Mouse (Mus musculus) forebrain, embryonic 14.5 days (tissue): ENCODE results near the gene Col1a1. TPM values are rescaled to one million over a fixed set of nuclear protein-coding genes. Genes with fewer than 3 reads are reported as not detected.
A peak's percentile ranks its signal among the peaks of the same experiment; 100 is the strongest.

Source experiments
- ATAC-seq: fragments of 200-750 bp; cut with Nextera tagmentation; 2 replicates; pipeline ENCODE4 v1.8.0; 2017; ENCODE audit warnings: mild to moderate bottlenecking, moderate library complexity
- DNase-seq: peaks from one replicate; pipeline ENCODE4 v3.0.0-alpha.2; 2015; ENCODE audit warnings: low spot score
- H3K27ac ChIP-seq: fragments of 300-500 bp; sonication (generic); 2 replicates; pipeline ENCODE4 v1.5.1; 2014; ENCODE audit warnings: low read depth, mild to moderate bottlenecking, control low read depth, low read length, moderate library complexity
- H3K27me3 ChIP-seq: fragments of 300-500 bp; sonication (generic); replicated peaks from 2 replicates; pipeline ENCODE4 v1.6.1; 2014; ENCODE audit warnings: low read length, control low read depth, mixed read lengths; ENCODE audit not compliant: control insufficient read depth, insufficient read depth
- H3K36me3 ChIP-seq: fragments of 300-500 bp; sonication (generic); 2 replicates; pipeline ENCODE4 v1.6.1; 2014; ENCODE audit warnings: low read length, control low read depth; ENCODE audit not compliant: control insufficient read depth, insufficient read depth
- H3K4me1 ChIP-seq: fragments of 300-500 bp; sonication (generic); 2 replicates; pipeline ENCODE4 v1.6.1; 2014; ENCODE audit warnings: antibody characterized with exemption, low read length, control low read depth; ENCODE audit not compliant: control insufficient read depth, insufficient read depth
- H3K4me2 ChIP-seq: fragments of 300-500 bp; sonication (generic); 2 replicates; pipeline ENCODE4 v1.6.1; 2014; ENCODE audit warnings: mild to moderate bottlenecking, control low read depth, low read length
- H3K4me3 ChIP-seq: fragments of 300-500 bp; sonication (generic); 2 replicates; pipeline ENCODE4 v1.5.1; 2014; ENCODE audit warnings: low read depth, low read length, control low read depth
- H3K9ac ChIP-seq: fragments of 300-500 bp; sonication (generic); 2 replicates; pipeline ENCODE4 v1.6.1; 2014; ENCODE audit warnings: mild to moderate bottlenecking, low read length, control low read depth, moderate library complexity
- H3K9me3 ChIP-seq: fragments of 300-500 bp; sonication (generic); replicated peaks from 2 replicates; pipeline ENCODE4 v1.6.1; 2016; ENCODE audit warnings: low read length, control low read depth, mixed read lengths; ENCODE audit not compliant: control insufficient read depth
- WGBS: fragments of 180-500 bp; shearing (Covaris S2); extraction: QIAGEN DNeasy Blood & Tissue Kit; methylation state at CpG from one replicate; pipeline ENCODE4 v1.1.7; 2014; 5-methylcytosine and 5-hydroxymethylcytosine counted together
- polyA plus RNA-seq: library from polyadenylated mRNA; unstranded; fragments of >200 nt; fragmentation: Nextera tagmentation; extraction: Ambion mirVana; gene quantifications from 2 replicates; pipeline ENCODE4 v1.2.1, GENCODE M21; 2014

Col1a1 gene
- polyA plus RNA-seq, 1 experiment from 2014 or later, result 20.6 TPM

GRCm38 (mm10) chr11:94987341-94987740, 51.3 kb downstream of the Col1a1 start:
- no peak for DNase-seq
- Histone ChIP-seq H3K36me3 (no peaks in the 10 kb centered on the region), H3K4me3 (no peak overlapping the region), H3K9ac (no peak overlapping the region; the same call in 1 of the 2 replicates), H3K9me3 (no peaks in the 10 kb centered on the region), H3K27me3 (no peaks in the 10 kb centered on the region), H3K4me2 (no peak overlapping the region), H3K27ac (no peak overlapping the region), H3K4me1 (peaks cover 14% of the 10 kb centered on the region)
- WGBS, result 57% methylated on average over 6 of the region's 6 CpGs
- no peak for ATAC-seq

GRCm38 (mm10) chr11:94987851-94988250, 51.8 kb downstream of the Col1a1 start:
- no peak overlapping the region for H3K9ac ChIP-seq
- no peak overlapping the region for H3K27ac ChIP-seq
- H3K4me1 ChIP-seq, result peaks cover 14% of the 10 kb centered on the region
- no peak overlapping the region for H3K4me3 ChIP-seq
- ATAC-seq (no peak), DNase-seq (no peak)
- WGBS, result 86% methylated on average over 8 of the region's 8 CpGs
- H3K4me2 ChIP-seq, result no peak overlapping the region
- H3K9me3 ChIP-seq, result no peaks in the 10 kb centered on the region
- no peaks in the 10 kb centered on the region for H3K36me3 ChIP-seq
- no peaks in the 10 kb centered on the region for H3K27me3 ChIP-seq

- H3K36me3 ChIP-seq, result no peaks in the 10 kb centered on the region
- H3K27me3 ChIP-seq, result no peaks in the 10 kb centered on the region
- peak overlapping the region; percentile 67 for H3K9ac ChIP-seq
- DNase-seq (no peak), ATAC-seq (no peak)
- H3K4me2 ChIP-seq, result peak overlapping the region; percentile 99
- no peaks in the 10 kb centered on the region for H3K9me3 ChIP-seq
- H3K4me1 ChIP-seq, result peaks cover 26% of the 10 kb centered on the region
- peak overlapping the region; percentile 86 for H3K4me3 ChIP-seq
- peak overlapping the region; percentile 94 for H3K27ac ChIP-seq
- 18% methylated on average over 10 of the region's 10 CpGs for WGBS
Observed at GRCm38 (mm10) chr11:94988780-94989561, 52.9 kb downstream of the Col1a1 start.

GRCm38 (mm10) chr11:94989562-94990017, 53.6 kb downstream of the Col1a1 start:
- Histone ChIP-seq H3K9me3 (no peaks in the 10 kb centered on the region), H3K9ac (peak overlapping the region; percentile 67), H3K4me2 (peak overlapping the region; percentile 99), H3K4me1 (peaks cover 32% of the 10 kb centered on the region), H3K27me3 (no peaks in the 10 kb centered on the region), H3K27ac (peak overlapping the region; percentile 94), H3K36me3 (no peaks in the 10 kb centered on the region), H3K4me3 (peak overlapping the region; percentile 86)
- 0% methylated on average over 12 of the region's 12 CpGs for WGBS
- ATAC-seq (peak; percentile 70), DNase-seq (peak; percentile 96)

- ATAC-seq, result 0 out of 2 replicates have a peak, but pooled peaks have one; percentile 0
- DNase-seq, result no peak
Observed at GRCm38 (mm10) chr11:94990102-94990748, 54.2 kb downstream of the Col1a1 start.

GRCm38 (mm10) chr11:94990749-94991577, 54.9 kb downstream of the Col1a1 start, which contains the start of gene Ppp1r9b:
TSS of gene Ppp1r9b (plus strand) at chr11:94991035.
- peak within 1 kb of the TSS; percentile 94 for H3K27ac ChIP-seq
- WGBS, result under 1% methylated on average over 66 of the region's 69 CpGs
- H3K4me1 ChIP-seq, result peaks cover 45% of the 10 kb centered on the region
- H3K9ac ChIP-seq, result peak within 1 kb of the TSS; percentile 94
- ATAC-seq (peak; percentile 88), DNase-seq (peak; percentile 93)
- no peaks in the 10 kb centered on the region for H3K9me3 ChIP-seq
- no peaks in the 10 kb centered on the region for H3K27me3 ChIP-seq
- H3K4me3 ChIP-seq, result peak within 1 kb of the TSS; percentile 86
- H3K4me2 ChIP-seq, result peak within 1 kb of the TSS; percentile 99
- 0 out of 2 replicates have a peak, but pooled peaks cover 13% of the 10 kb centered on the region for H3K36me3 ChIP-seq

More at GRCm38 (mm10) chr11:94990102-94990748, 54.2 kb downstream of the Col1a1 start:
- H3K27ac ChIP-seq, result peak overlapping the region; percentile 94; the same call in 1 of the 2 replicates
- H3K4me3 ChIP-seq, result peak overlapping the region; percentile 86
- WGBS, result 42% methylated on average over 6 of the region's 6 CpGs
- peaks cover 38% of the 10 kb centered on the region for H3K4me1 ChIP-seq
- peak overlapping the region; percentile 94 for H3K9ac ChIP-seq
- 0 out of 2 replicates have a peak, but pooled peaks cover 6% of the 10 kb centered on the region for H3K36me3 ChIP-seq
- no peaks in the 10 kb centered on the region for H3K27me3 ChIP-seq
- H3K9me3 ChIP-seq, result no peaks in the 10 kb centered on the region
- H3K4me2 ChIP-seq, result peak overlapping the region; percentile 99

GRCm38 (mm10) chr11:94991641-94992479, 55.8 kb downstream of the Col1a1 start:
- peak overlapping the region; percentile 99 for H3K4me2 ChIP-seq
- DNase-seq (peak; percentile 27), ATAC-seq (0 out of 2 replicates have a peak, but pooled peaks have one; percentile 10)
- no peaks in the 10 kb centered on the region for H3K9me3 ChIP-seq
- H3K9ac ChIP-seq, result peak overlapping the region; percentile 94
- H3K27me3 ChIP-seq, result no peaks in the 10 kb centered on the region
- peaks cover 45% of the 10 kb centered on the region for H3K4me1 ChIP-seq
- peaks cover 20% of the 10 kb centered on the region for H3K36me3 ChIP-seq
- peak overlapping the region; percentile 86 for H3K4me3 ChIP-seq
- 2% methylated on average over 99 of the region's 99 CpGs for WGBS
- H3K27ac ChIP-seq, result peak overlapping the region; percentile 94

- no peak for ATAC-seq
- Histone ChIP-seq H3K4me3 (peak overlapping the region; percentile 86), H3K9me3 (no peaks in the 10 kb centered on the region), H3K27me3 (no peaks in the 10 kb centered on the region), H3K36me3 (peaks cover 25% of the 10 kb centered on the region), H3K9ac (peak overlapping the region; percentile 94), H3K4me1 (peaks cover 45% of the 10 kb centered on the region), H3K4me2 (peak overlapping the region; percentile 99), H3K27ac (peak overlapping the region; percentile 94)
- DNase-seq, result no peak
- 0% methylated on average over 20 of the region's 20 CpGs for WGBS
Observed at GRCm38 (mm10) chr11:94992480-94992753, 56.4 kb downstream of the Col1a1 start.
